8 mouse cellular contexts compared by ENCODE assay signal in the genomic region with DNA sequence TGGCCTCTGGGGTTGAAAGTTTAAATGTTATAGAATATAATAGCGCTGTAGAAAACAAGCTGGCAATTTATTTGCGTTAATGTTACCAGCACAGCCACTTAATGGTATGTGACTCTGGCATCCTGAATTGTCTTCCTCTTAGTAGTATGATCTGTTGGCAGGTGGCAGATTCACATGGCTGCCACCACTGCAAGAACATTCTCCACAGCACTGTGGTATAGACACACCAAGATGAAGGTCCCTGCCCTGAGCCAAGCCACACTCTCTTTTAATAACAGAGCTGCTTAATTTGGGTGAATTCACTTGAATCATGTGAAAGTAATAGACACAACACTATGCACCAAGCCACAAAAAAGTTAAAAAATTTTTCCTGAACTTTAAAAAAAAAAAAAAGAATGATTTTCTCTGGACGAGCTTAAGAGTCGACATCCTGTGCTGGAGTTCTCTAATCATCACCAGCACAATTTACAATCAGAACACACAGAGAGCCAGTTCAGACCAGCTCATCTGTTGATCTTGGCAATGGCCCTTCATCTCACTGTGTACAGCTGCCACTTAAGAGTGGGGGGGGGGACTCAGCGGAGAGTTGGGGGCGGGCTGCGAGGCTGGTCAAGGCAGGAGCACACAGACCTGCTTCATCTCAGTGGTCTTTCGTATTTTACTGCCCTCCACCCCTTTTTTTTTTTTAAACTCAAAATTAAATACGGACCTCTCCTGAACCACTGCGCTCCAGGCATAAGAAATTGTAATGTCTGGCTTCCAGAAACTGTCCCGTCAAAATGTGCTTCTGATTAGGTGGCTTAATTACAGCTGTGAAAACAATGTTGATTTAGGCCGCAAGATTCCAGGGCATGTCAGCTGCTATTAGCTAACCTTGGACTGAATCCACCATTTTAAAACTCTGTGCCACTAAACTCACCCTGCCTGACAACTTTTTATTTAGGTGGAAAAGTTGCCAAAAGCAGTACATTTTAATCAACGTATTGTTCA.
A peak's percentile ranks its signal among the peaks of the same experiment; 100 is the strongest.
DNase-seq lines count a peak whose midpoint lies in the region; ATAC-seq and TF ChIP-seq lines count a peak whose summit lies in the region.

No protein-coding gene starts in this region.

- H3K4me1 ChIP-seq in intestine, embryonic 14.5 days (replicated peaks; ENCODE audit: control insufficient read depth, insufficient read depth, low read length) = no peaks in the 10 kb centered on the region
- H3K4me1 ChIP-seq in intestine, postnatal 0 days (replicated peaks; ENCODE audit: control insufficient read depth, insufficient read depth, low read length) = no peaks in the 10 kb centered on the region
- 0 out of 2 replicates have a peak, but pooled peaks cover 3% of the 10 kb centered on the region for H3K4me1 ChIP-seq in hindbrain, embryonic 14.5 days (replicated peaks; ENCODE audit: control insufficient read depth, insufficient read depth, low read length)

- no peak overlapping the region for H3K27ac ChIP-seq in intestine, embryonic 14.5 days (ENCODE audit: low read depth)
- H3K27ac ChIP-seq in intestine, postnatal 0 days (ENCODE audit: low read depth, low read length) = no peak overlapping the region
- H3K27ac ChIP-seq in hindbrain, embryonic 14.5 days = no peak overlapping the region

- no peak for TF ChIP-seq CTCF in intestine, postnatal 0 days (IDR thresholded peaks at IDR 0.05; ENCODE audit: low read depth)

- no peak overlapping the region for H3K4me3 ChIP-seq in intestine, embryonic 14.5 days (ENCODE audit: low read depth, low read length)
- H3K4me3 ChIP-seq in intestine, postnatal 0 days (ENCODE audit: low read depth, low read length) = no peak overlapping the region
- no peak overlapping the region for H3K4me3 ChIP-seq in hindbrain, embryonic 14.5 days (replicated peaks; ENCODE audit: low read length)

- H3K9ac ChIP-seq in intestine, embryonic 14.5 days (ENCODE audit: low read length) = no peak overlapping the region
- H3K9ac ChIP-seq in intestine, postnatal 0 days (ENCODE audit: low read depth, low read length) = no peak overlapping the region
- H3K9ac ChIP-seq in hindbrain, embryonic 14.5 days = no peak overlapping the region

- no peak for DNase-seq in intestine, embryonic 14.5 days (ENCODE audit: low spot score)
- DNase-seq in fibroblast of lung, adult 2 months (ENCODE audit: low read depth) = peak; percentile 69
- peak; percentile 34 for DNase-seq in hindbrain, embryonic 14.5 days (ENCODE audit: low spot score)
- DNase-seq in lung, postnatal 25 days (ENCODE audit: low spot score) = peak; percentile 7
- DNase-seq in frontal cortex, postnatal 14 days (ENCODE audit: low spot score in 2 of 2) = no peak
- DNase-seq in left cerebral cortex, adult 9 months (ENCODE audit: low spot score in 2 of 2) = no peak
- no peak for DNase-seq in right cerebral cortex, postnatal 14 days

- no peak for ATAC-seq in intestine, embryonic 14.5 days (replicated peaks; ENCODE audit: low FRiP score, low TSS enrichment, low read depth)
- ATAC-seq in intestine, postnatal 0 days = no peak
- ATAC-seq in hindbrain, embryonic 14.5 days (ENCODE audit: low FRiP score) = peak; percentile 73

- 45% methylated on average over 13 of the region's 13 CpGs for WGBS in intestine, embryonic 14.5 days
- 48% methylated on average over 13 of the region's 13 CpGs for WGBS in intestine, postnatal 0 days
- 73% methylated on average over 13 of the region's 13 CpGs for WGBS in hindbrain, embryonic 14.5 days

- H3K27me3 ChIP-seq in intestine, embryonic 14.5 days (replicated peaks; ENCODE audit: control insufficient read depth, insufficient read depth, low read length) = no peaks in the 10 kb centered on the region
- H3K27me3 ChIP-seq in intestine, postnatal 0 days (replicated peaks; ENCODE audit: control insufficient read depth, insufficient read depth, low read length) = no peaks in the 10 kb centered on the region
- H3K27me3 ChIP-seq in hindbrain, embryonic 14.5 days (ENCODE audit: control insufficient read depth, insufficient read depth, low read length) = no peaks in the 10 kb centered on the region

- H3K36me3 ChIP-seq in intestine, embryonic 14.5 days (ENCODE audit: control insufficient read depth, insufficient read depth, low read length) = no peaks in the 10 kb centered on the region
- no peaks in the 10 kb centered on the region for H3K36me3 ChIP-seq in intestine, postnatal 0 days (ENCODE audit: control insufficient read depth, insufficient read depth)
- H3K36me3 ChIP-seq in hindbrain, embryonic 14.5 days (replicated peaks; ENCODE audit: control insufficient read depth, insufficient read depth) = no peaks in the 10 kb centered on the region

- H3K4me2 ChIP-seq in intestine, embryonic 14.5 days (ENCODE audit: low read length) = peak overlapping the region; percentile 11; the same call in 1 of the 2 replicates
- H3K4me2 ChIP-seq in intestine, postnatal 0 days (replicated peaks; ENCODE audit: low read depth) = no peak overlapping the region
- no peak overlapping the region for H3K4me2 ChIP-seq in hindbrain, embryonic 14.5 days (replicated peaks)

- H3K9me3 ChIP-seq in intestine, embryonic 14.5 days (ENCODE audit: control insufficient read depth, low read length) = no peaks in the 10 kb centered on the region
- no peaks in the 10 kb centered on the region for H3K9me3 ChIP-seq in intestine, postnatal 0 days (ENCODE audit: control insufficient read depth)
- no peaks in the 10 kb centered on the region for H3K9me3 ChIP-seq in hindbrain, embryonic 14.5 days (ENCODE audit: control insufficient read depth, low read length)

Comparison
In these comparisons a context has a peak if more than half of its experiments do, and no peak if none do; other contexts are left out.
1. DNase-seq: peak in fibroblast of lung, adult 2 months (single experiment), hindbrain, embryonic 14.5 days (single experiment) and lung, postnatal 25 days (single experiment); none in intestine, embryonic 14.5 days (single experiment), frontal cortex, postnatal 14 days (0 of 2), left cerebral cortex, adult 9 months (0 of 2) and right cerebral cortex, postnatal 14 days (single experiment).